Mouse (Mus musculus): ENCODE data around the gene Grin2d. TPM values are rescaled to one million over a fixed set of nuclear protein-coding genes. Genes with fewer than 3 reads are reported as not detected.
"Not testable (repeated sequence)": the region's sequence is repeated elsewhere in the genome, so short reads cannot be mapped to it uniquely, and the experiment has no call there.

The Grin2d gene
- polyA plus RNA-seq, 1 experiment from 2014 or later = 1.5 TPM

- 28% methylated on average over 13 of the region's 13 CpGs for WGBS
- H3K27me3 ChIP-seq = peaks cover 14% of the 10 kb centered on the region; the same call in 1 of the 2 replicates
- peak; percentile 38; the same call in 1 of the 2 replicates for ATAC-seq (ENCODE audit: low FRiP score)
Observed at GRCm38 (mm10) chr7:45917004-45917704, 39.0 kb upstream of the Grin2d start.

GRCm38 (mm10) chr7:45916056-45917003 lies 38.2 kb upstream of the Grin2d start:
- Histone ChIP-seq H3K4me1 (replicated peaks) (peaks cover 21% of the 10 kb centered on the region), H3K27me3 (peaks cover 14% of the 10 kb centered on the region; the same call in 1 of the 2 replicates), H3K4me3 (peak overlapping the region; percentile 31), H3K27ac (peak overlapping the region; percentile 91), H3K9ac (peak overlapping the region; percentile 56), H3K9me3 (no peaks in the 10 kb centered on the region), H3K36me3 (peaks cover 8% of the 10 kb centered on the region), H3K4me2 (peak overlapping the region; percentile 49)
- WGBS = 34% methylated on average over 26 of the region's 26 CpGs
- ATAC-seq (ENCODE audit: low FRiP score) = peak; percentile 87

More at GRCm38 (mm10) chr7:45917004-45917704, 39.0 kb upstream of the Grin2d start:
- peaks cover 7% of the 10 kb centered on the region; the same call in 1 of the 2 replicates for H3K36me3 ChIP-seq
- H3K4me1 ChIP-seq (replicated peaks) = peaks cover 22% of the 10 kb centered on the region
- peak overlapping the region; percentile 56 for H3K9ac ChIP-seq
- H3K9me3 ChIP-seq = no peaks in the 10 kb centered on the region
- H3K4me3 ChIP-seq = peak overlapping the region; percentile 31
- H3K27ac ChIP-seq = peak overlapping the region; percentile 91
- H3K4me2 ChIP-seq = peak overlapping the region; percentile 49

GRCm38 (mm10) chr7:45915011-45915410 lies 36.8 kb upstream of the Grin2d start:
- Histone ChIP-seq H3K9me3 (no peaks in the 10 kb centered on the region), H3K4me1 (replicated peaks) (peaks cover 21% of the 10 kb centered on the region), H3K4me3 (no peak overlapping the region), H3K27ac (no peak overlapping the region), H3K9ac (0 out of 2 replicates have a peak overlapping the region, but pooled peaks have one; percentile 15), H3K27me3 (0 out of 2 replicates have a peak, but pooled peaks cover 4% of the 10 kb centered on the region), H3K4me2 (no peak overlapping the region), H3K36me3 (peaks cover 19% of the 10 kb centered on the region)
- no peak for ATAC-seq (ENCODE audit: low FRiP score)
- 96% methylated on average over 5 of the region's 5 CpGs for WGBS

- Histone ChIP-seq H3K9ac (no peak overlapping the region), H3K4me3 (no peak overlapping the region), H3K4me1 (replicated peaks) (peaks cover 21% of the 10 kb centered on the region), H3K4me2 (no peak overlapping the region), H3K36me3 (peaks cover 29% of the 10 kb centered on the region), H3K27ac (no peak overlapping the region), H3K9me3 (no peaks in the 10 kb centered on the region), H3K27me3 (0 out of 2 replicates have a peak, but pooled peaks cover under 1% of the 10 kb centered on the region)
- ATAC-seq (ENCODE audit: low FRiP score) = no peak
- WGBS = 90% methylated on average over 6 of the region's 6 CpGs
Observed at GRCm38 (mm10) chr7:45914067-45914466, 35.9 kb upstream of the Grin2d start.

GRCm38 (mm10) chr7:45909145-45909544 lies 31.0 kb upstream of the Grin2d start:
- Histone ChIP-seq H3K4me3 (no peak overlapping the region), H3K9me3 (no peaks in the 10 kb centered on the region), H3K4me1 (replicated peaks) (no peaks in the 10 kb centered on the region), H3K4me2 (no peak overlapping the region), H3K9ac (no peak overlapping the region), H3K27me3 (no peaks in the 10 kb centered on the region), H3K27ac (no peak overlapping the region), H3K36me3 (peaks cover 40% of the 10 kb centered on the region)
- ATAC-seq (ENCODE audit: low FRiP score) = no peak
- 96% methylated on average over 16 of the region's 16 CpGs for WGBS

- Histone ChIP-seq H3K27ac (no peak overlapping the region), H3K36me3 (peaks cover 40% of the 10 kb centered on the region), H3K27me3 (no peaks in the 10 kb centered on the region), H3K4me3 (no peak overlapping the region), H3K4me2 (no peak overlapping the region), H3K4me1 (replicated peaks) (no peaks in the 10 kb centered on the region), H3K9ac (no peak overlapping the region), H3K9me3 (no peaks in the 10 kb centered on the region)
- no peak for ATAC-seq (ENCODE audit: low FRiP score)
Observed at GRCm38 (mm10) chr7:45908384-45908783, 30.2 kb upstream of the Grin2d start.

- Histone ChIP-seq H3K4me3 (no peak overlapping the region), H3K4me1 (replicated peaks) (no peaks in the 10 kb centered on the region), H3K4me2 (no peak overlapping the region), H3K36me3 (peaks cover 33% of the 10 kb centered on the region), H3K9ac (no peak overlapping the region), H3K9me3 (no peaks in the 10 kb centered on the region), H3K27me3 (no peaks in the 10 kb centered on the region), H3K27ac (no peak overlapping the region)
- 91% methylated on average over 9 of the region's 9 CpGs for WGBS
- ATAC-seq (ENCODE audit: low FRiP score) = no peak
Observed at GRCm38 (mm10) chr7:45906622-45907021, 28.4 kb upstream of the Grin2d start.

GRCm38 (mm10) chr7:45902481-45903002 lies 24.4 kb upstream of the Grin2d start:
- 84% methylated on average over 10 of the region's 12 CpGs for whole genome bisulfite sequencing
- no peak overlapping the region for H3K4me2 ChIP-seq
- no peak overlapping the region for H3K9ac ChIP-seq
- H3K36me3 ChIP-seq = peaks cover under 1% of the 10 kb centered on the region; the same call in 1 of the 2 replicates
- H3K27me3 ChIP-seq = no peaks in the 10 kb centered on the region
- H3K4me1 ChIP-seq (replicated peaks) = peaks cover 6% of the 10 kb centered on the region
- no peak overlapping the region for H3K4me3 ChIP-seq
- H3K9me3 ChIP-seq = no peaks in the 10 kb centered on the region
- H3K27ac ChIP-seq = no peak overlapping the region
- ATAC-seq (ENCODE audit: low FRiP score) = no peak

- no peak for ATAC-seq (ENCODE audit: low FRiP score)
- Histone ChIP-seq H3K9me3 (no peaks in the 10 kb centered on the region), H3K27ac (no peak overlapping the region), H3K4me3 (no peak overlapping the region), H3K9ac (no peak overlapping the region), H3K4me1 (replicated peaks) (peaks cover 12% of the 10 kb centered on the region), H3K4me2 (no peak overlapping the region), H3K27me3 (no peaks in the 10 kb centered on the region), H3K36me3 (no peaks in the 10 kb centered on the region)
- 62% methylated on average over 5 of the region's 5 CpGs for WGBS
Observed at GRCm38 (mm10) chr7:45901562-45901961, 23.4 kb upstream of the Grin2d start.

- Histone ChIP-seq H3K4me3 (peak overlapping the region; percentile 52), H3K4me2 (peak overlapping the region; percentile 97), H3K27ac (peak overlapping the region; percentile 85; the same call in 1 of the 2 replicates), H3K4me1 (replicated peaks) (peaks cover 12% of the 10 kb centered on the region)
- not testable (repeated sequence) for ATAC-seq (ENCODE audit: low FRiP score); H3K36me3 ChIP-seq; H3K27me3 ChIP-seq; H3K9ac ChIP-seq; H3K9me3 ChIP-seq
- 47% methylated on average over 4 of the region's 4 CpGs for WGBS
Observed at GRCm38 (mm10) chr7:45898125-45898524, 19.9 kb upstream of the Grin2d start.

- Histone ChIP-seq H3K27ac (peak overlapping the region; percentile 85), H3K4me3 (peak overlapping the region; percentile 52), H3K36me3 (no peaks in the 10 kb centered on the region), H3K4me2 (peak overlapping the region; percentile 97), H3K27me3 (peaks cover 5% of the 10 kb centered on the region), H3K9me3 (no peaks in the 10 kb centered on the region), H3K9ac (peak overlapping the region; percentile 79), H3K4me1 (replicated peaks) (peaks cover 12% of the 10 kb centered on the region)
- peak; percentile 71 for ATAC-seq (ENCODE audit: low FRiP score)
- WGBS = 2% methylated on average over 19 of the region's 19 CpGs
Observed at GRCm38 (mm10) chr7:45897258-45897757, 19.1 kb upstream of the Grin2d start.

All from hindbrain, embryonic 13.5 days (tissue).